Mouse (Mus musculus) C2C12 (cell line): ENCODE results near the gene Ankrd65. TPM values are rescaled to one million over a fixed set of nuclear protein-coding genes. Genes with fewer than 3 reads are reported as not detected.
"Not testable (repeated sequence)": the region's sequence is repeated elsewhere in the genome, so short reads cannot be mapped to it uniquely, and the experiment has no call there.

Experiments
- H3K27me3 ChIP-seq: one replicate; pipeline ENCODE4 v1.6.1; 2011; ENCODE audit not compliant: control insufficient read depth, insufficient read depth, insufficient read length
- H3K36me3 ChIP-seq: one replicate; pipeline ENCODE4 v1.6.1; 2011; ENCODE audit not compliant: control insufficient read depth, insufficient read depth
- H3K4me3 ChIP-seq: one replicate; pipeline ENCODE4 v1.5.1; 2011; ENCODE audit warnings: mild to moderate bottlenecking, control low read depth; ENCODE audit not compliant: poor library complexity, insufficient read depth, severe bottlenecking
- H3K79me2 ChIP-seq: one replicate; pipeline ENCODE4 v1.6.1; 2011; ENCODE audit not compliant: control insufficient read depth, insufficient read depth
- H3K79me3 ChIP-seq: one replicate; pipeline ENCODE4 v1.6.1; 2011; ENCODE audit warnings: low read depth, control low read depth
- H3ac ChIP-seq: one replicate; pipeline ENCODE3; 2011; ENCODE audit warnings: low read depth; ENCODE audit not compliant: control insufficient read depth, insufficient read length
- CEBPB ChIP-seq: IDR thresholded peaks from one replicate; pipeline ENCODE4 v1.6.1; 2011; ENCODE audit warnings: low read depth, mild to moderate bottlenecking, control low read depth, moderate library complexity
- CTCF ChIP-seq: IDR thresholded peaks from one replicate; pipeline ENCODE4 v1.5.1; 2011; ENCODE audit not compliant: control insufficient read depth, insufficient read depth, insufficient read length
- FOSL1 ChIP-seq: IDR thresholded peaks from one replicate; pipeline ENCODE4 v1.8.0; 2011; ENCODE audit warnings: mild to moderate bottlenecking, low read length; ENCODE audit not compliant: poor library complexity, insufficient read depth, severe bottlenecking
- MAX ChIP-seq: IDR thresholded peaks from one replicate; pipeline ENCODE4 v1.6.1; 2011; ENCODE audit warnings: mild to moderate bottlenecking, control low read depth
- MYOD1 ChIP-seq: IDR thresholded peaks from one replicate; pipeline ENCODE4 v1.6.1; 2011; ENCODE audit warnings: low read depth; ENCODE audit not compliant: control insufficient read depth, insufficient read length
- MYOG ChIP-seq: IDR thresholded peaks from one replicate; pipeline ENCODE4 v1.6.1; 2011; ENCODE audit not compliant: control insufficient read depth, insufficient read length; ENCODE audit errors: extremely low read depth
- USF1 ChIP-seq: IDR thresholded peaks from one replicate; pipeline ENCODE4 v1.6.1; 2011; ENCODE audit warnings: low read depth, mild to moderate bottlenecking, control low read depth, moderate library complexity
- polyA plus RNA-seq: library from polyadenylated mRNA; unstranded; fragments of >200 nt; fragmentation: generic; extraction: Trizol; gene quantifications from one replicate; pipeline ENCODE4 v1.2.1, GENCODE M21; 2012; ENCODE audit warnings: missing spikeins

Ankrd65 gene
- polyA plus RNA-seq, 1 experiment = not detected

DNA sequence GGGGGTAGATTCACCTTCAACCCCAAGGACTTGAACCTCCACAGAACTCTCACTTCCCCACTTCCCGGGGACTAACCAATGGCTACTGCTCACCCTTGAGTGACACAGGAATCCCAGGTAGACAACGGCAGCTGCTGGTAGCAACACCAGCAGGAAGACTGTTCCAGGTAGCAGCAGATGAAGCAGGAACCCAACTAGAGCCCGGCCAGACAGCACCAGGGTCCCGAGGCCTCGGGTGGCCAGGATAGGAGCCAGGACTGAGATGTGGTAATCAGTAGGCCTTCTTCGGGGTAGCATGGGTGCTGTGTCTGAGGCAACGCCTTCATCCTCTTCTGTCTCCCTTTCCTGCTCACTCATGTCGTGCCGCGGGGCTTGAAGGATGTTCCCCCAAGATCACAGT is 5.0 kb upstream of the Ankrd65 start:
- H3K79me2 ChIP-seq = no peaks in the 10 kb centered on the region
- H3K36me3 ChIP-seq = no peaks in the 10 kb centered on the region
- H3K4me3 ChIP-seq = no peak overlapping the region
- TF ChIP-seq CEBPB (no peak), MYOG (no peak), MAX (no peak), MYOD1 (no peak), FOSL1 (no peak), USF1 (no peak), CTCF (no peak)
- no peak overlapping the region for H3ac ChIP-seq
- no peaks in the 10 kb centered on the region for H3K79me3 ChIP-seq
- no peaks in the 10 kb centered on the region for H3K27me3 ChIP-seq

DNA sequence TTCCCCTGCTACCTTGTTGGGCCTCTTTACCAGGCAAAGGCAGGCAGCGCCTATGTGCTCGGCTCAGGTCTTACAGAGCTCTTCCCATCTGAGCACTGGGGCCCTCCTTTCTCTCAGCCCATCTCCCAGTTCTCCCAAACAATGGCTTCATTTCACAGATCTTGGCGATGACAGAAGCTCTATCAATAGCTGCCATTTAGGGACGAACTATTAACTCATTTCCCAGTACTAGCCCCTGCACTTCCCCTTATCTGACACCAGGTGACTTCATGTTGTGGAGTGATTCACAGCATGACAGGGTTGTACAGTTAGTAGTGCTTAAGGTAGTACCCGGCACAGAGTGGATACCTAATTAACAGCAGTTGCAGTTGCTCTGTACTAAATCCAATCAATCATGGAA is 4.4 kb upstream of the Ankrd65 start, which contains the start of gene Tmem88b:
Gene Tmem88b (minus strand): TSS at position 56 of the 400 bp plus-strand sequence.
- H3K4me3 ChIP-seq = no peak within 1 kb of the TSS
- peaks cover 2% of the 10 kb centered on the region for H3K27me3 ChIP-seq
- H3K79me2 ChIP-seq = no peaks in the 10 kb centered on the region
- H3K79me3 ChIP-seq = no peaks in the 10 kb centered on the region
- no peaks in the 10 kb centered on the region for H3K36me3 ChIP-seq
- no peak for TF ChIP-seq USF1
- no peak for TF ChIP-seq MYOG
- no peak for TF ChIP-seq FOSL1
- no peak for TF ChIP-seq CTCF
- TF ChIP-seq CEBPB = no peak
- no peak within 1 kb of the TSS for H3ac ChIP-seq

DNA sequence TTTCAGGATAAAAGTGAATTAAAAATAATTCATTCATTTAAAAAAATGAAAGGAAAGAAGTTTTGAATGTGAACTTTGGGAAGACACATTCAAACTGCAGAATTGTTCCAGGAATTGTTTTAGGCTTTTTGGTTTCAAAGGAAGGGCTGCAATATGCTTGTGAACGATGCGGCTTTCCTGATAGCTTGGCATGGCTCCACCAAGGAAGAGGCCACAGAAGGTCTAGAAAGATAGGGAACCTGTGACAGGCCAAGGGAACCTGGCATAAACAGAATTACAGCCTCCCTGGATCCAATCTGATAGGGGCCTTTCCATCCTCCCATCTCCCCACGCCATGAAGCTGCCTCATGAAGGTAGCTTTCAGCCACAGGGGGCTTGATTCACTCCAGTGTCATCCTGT is 1.9 kb upstream of the Ankrd65 start:
- H3K36me3 ChIP-seq = no peaks in the 10 kb centered on the region
- no peak for TF ChIP-seq CEBPB
- no peak for TF ChIP-seq FOSL1
- no peak for TF ChIP-seq CTCF
- TF ChIP-seq MYOG = no peak
- no peak for TF ChIP-seq USF1
- H3K79me2 ChIP-seq = no peaks in the 10 kb centered on the region
- H3K4me3 ChIP-seq = no peak overlapping the region
- H3ac ChIP-seq = no peak overlapping the region
- no peaks in the 10 kb centered on the region for H3K79me3 ChIP-seq
- H3K27me3 ChIP-seq = peaks cover 16% of the 10 kb centered on the region

DNA sequence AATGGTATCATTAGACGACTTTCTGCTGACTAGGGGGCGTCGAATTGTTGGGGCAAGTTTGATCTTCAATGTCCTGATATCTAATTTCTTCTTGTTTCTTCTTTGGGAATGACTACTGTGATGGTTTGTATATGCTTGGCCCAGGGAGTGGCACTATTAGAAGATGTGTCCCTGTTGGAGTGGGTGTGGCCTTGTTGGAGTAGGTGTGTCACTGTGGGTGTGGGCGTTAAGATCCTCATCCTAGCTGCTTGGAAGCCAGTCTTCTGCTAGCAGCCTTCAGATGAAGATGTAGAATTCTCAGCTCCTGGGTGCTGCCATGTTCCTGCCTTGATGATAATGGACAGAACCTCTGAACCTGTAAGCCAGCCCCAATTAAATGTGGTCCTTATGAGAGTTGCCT is 1.4 kb upstream of the Ankrd65 start:
- H3K4me3 ChIP-seq, H3K36me3 ChIP-seq, H3ac ChIP-seq, H3K79me2 ChIP-seq, H3K79me3 ChIP-seq: not testable (repeated sequence)
- peaks cover 16% of the 10 kb centered on the region for H3K27me3 ChIP-seq

DNA sequence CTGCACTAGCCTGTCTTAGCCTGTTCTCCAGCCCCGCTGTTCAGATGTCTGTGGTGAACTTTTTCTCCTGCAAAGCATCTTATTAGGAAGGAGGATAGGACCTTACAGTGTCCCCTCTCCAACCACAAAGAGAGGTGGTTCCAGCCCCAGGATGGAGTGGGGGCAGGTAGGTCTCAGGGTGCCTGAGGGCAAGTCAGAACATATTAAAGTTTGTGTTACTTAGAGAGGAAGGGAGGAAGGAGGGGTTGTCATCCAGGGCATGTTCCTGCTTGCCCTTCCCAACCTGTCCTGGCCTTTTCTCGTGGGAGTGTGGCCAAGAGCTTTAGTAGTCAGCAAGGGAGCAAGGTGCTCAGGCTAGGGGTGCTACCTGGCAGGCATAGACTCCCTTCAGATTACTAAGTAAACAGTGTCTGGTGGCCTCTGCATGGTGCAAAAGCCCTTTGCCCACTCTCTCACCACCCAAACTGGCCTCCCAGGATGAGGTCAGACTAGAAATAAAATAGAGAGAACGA is 467 bp downstream of the Ankrd65 start:
- TF ChIP-seq FOSL1 (no peak), USF1 (no peak), MYOD1 (no peak), MAX (no peak), MYOG (no peak), CEBPB (no peak), CTCF (no peak)
- no peaks in the 10 kb centered on the region for H3K36me3 ChIP-seq
- H3K79me3 ChIP-seq = no peaks in the 10 kb centered on the region
- H3K79me2 ChIP-seq = no peaks in the 10 kb centered on the region
- H3K27me3 ChIP-seq = peaks cover 16% of the 10 kb centered on the region
- no peak overlapping the region for H3K4me3 ChIP-seq
- H3ac ChIP-seq = no peak overlapping the region

DNA sequence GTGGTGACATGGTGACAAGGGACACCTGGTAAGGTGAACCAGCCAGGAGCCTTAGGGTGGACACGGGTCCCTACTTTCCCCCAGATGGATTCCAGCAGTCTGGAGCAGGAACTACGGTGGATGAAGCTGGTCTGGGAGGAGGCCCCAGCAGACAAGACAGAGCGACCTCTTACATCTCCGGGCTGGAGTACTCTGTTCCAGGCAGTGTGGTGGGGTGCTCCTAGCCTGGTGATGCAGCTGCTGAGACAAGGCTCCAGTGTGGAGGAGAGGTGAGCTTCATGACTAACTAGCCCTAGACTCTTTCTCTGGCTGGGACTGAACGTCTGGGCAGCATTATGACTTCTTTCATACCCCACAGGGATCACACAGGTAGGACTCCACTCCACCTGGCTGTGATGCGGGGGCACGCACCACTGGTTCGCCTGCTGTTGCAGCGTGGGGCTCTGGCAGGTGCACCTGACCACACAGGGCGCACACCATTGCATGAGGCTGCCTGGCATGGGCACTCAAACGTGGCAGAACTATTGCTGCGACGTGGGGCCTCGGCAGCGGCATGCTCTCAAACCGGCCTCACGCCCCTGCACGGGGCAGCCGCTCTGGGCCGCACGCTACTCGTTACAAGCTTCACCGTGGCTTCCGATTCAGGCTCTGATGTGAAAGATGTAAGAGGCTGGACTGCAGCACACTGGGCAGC is 1.1 kb downstream of the Ankrd65 start:
- Histone ChIP-seq H3K79me2 (no peaks in the 10 kb centered on the region), H3K27me3 (peaks cover 20% of the 10 kb centered on the region), H3K4me3 (no peak overlapping the region), H3ac (no peak overlapping the region), H3K36me3 (no peaks in the 10 kb centered on the region), H3K79me3 (no peaks in the 10 kb centered on the region)
- no peak for TF ChIP-seq CEBPB
- no peak for TF ChIP-seq MAX
- no peak for TF ChIP-seq FOSL1
- TF ChIP-seq MYOD1 = no peak
